Mouse (Mus musculus): Measurements from ENCODE around the gene Celf2.

Gene Celf2

GRCm38 (mm10) chr2:7207691-7208504 is 301.5 kb downstream of the Celf2 start:
- no peak for DNase-seq (ENCODE audit: low read depth, low spot score)

- no peak for DNase-seq (ENCODE audit: low read depth, low spot score)
Measured at GRCm38 (mm10) chr2:7193413-7193812, 315.9 kb downstream of the Celf2 start.

GRCm38 (mm10) chr2:7179186-7179585 is 330.2 kb downstream of the Celf2 start:
- no peak for DNase-seq (ENCODE audit: low read depth, low spot score)

GRCm38 (mm10) chr2:7173271-7174064 is 335.9 kb downstream of the Celf2 start:
- peak; percentile 9 for DNase-seq (ENCODE audit: low read depth, low spot score)

- DNase-seq (ENCODE audit: low read depth, low spot score): no peak
Measured at GRCm38 (mm10) chr2:7171087-7171696, 338.2 kb downstream of the Celf2 start.

- DNase-seq (ENCODE audit: low read depth, low spot score): no peak
Measured at GRCm38 (mm10) chr2:7165786-7166185, 343.6 kb downstream of the Celf2 start.

GRCm38 (mm10) chr2:7160108-7160507 is 349.3 kb downstream of the Celf2 start:
- DNase-seq (ENCODE audit: low read depth, low spot score): peak; percentile 4

- no peak for DNase-seq (ENCODE audit: low read depth, low spot score)
Measured at GRCm38 (mm10) chr2:7147303-7147702, 362.1 kb downstream of the Celf2 start.

GRCm38 (mm10) chr2:7145541-7146043 is 363.8 kb downstream of the Celf2 start:
- peak; percentile 9 for DNase-seq (ENCODE audit: low read depth, low spot score)

GRCm38 (mm10) chr2:7144871-7145270 is 364.5 kb downstream of the Celf2 start:
- DNase-seq (ENCODE audit: low read depth, low spot score): no peak

GRCm38 (mm10) chr2:7123366-7123765 is 386.0 kb downstream of the Celf2 start:
- no peak for DNase-seq (ENCODE audit: low read depth, low spot score)

- no peak for DNase-seq (ENCODE audit: low read depth, low spot score)
Measured at GRCm38 (mm10) chr2:7115801-7116200, 393.6 kb downstream of the Celf2 start.

- DNase-seq (ENCODE audit: low read depth, low spot score): peak; percentile 21
Measured at GRCm38 (mm10) chr2:7115161-7115560, 394.2 kb downstream of the Celf2 start.

GRCm38 (mm10) chr2:7113738-7114137 is 395.6 kb downstream of the Celf2 start:
- no peak for DNase-seq (ENCODE audit: low read depth, low spot score)

GRCm38 (mm10) chr2:7112156-7112813 is 397.1 kb downstream of the Celf2 start:
- peak; percentile 22 for DNase-seq (ENCODE audit: low read depth, low spot score)

- no peak for DNase-seq (ENCODE audit: low read depth, low spot score)
Measured at GRCm38 (mm10) chr2:7093414-7093813, 415.9 kb downstream of the Celf2 start.

- DNase-seq (ENCODE audit: low read depth, low spot score): no peak
Measured at GRCm38 (mm10) chr2:7092641-7093040, 416.7 kb downstream of the Celf2 start.

GRCm38 (mm10) chr2:7090496-7090895 is 418.9 kb downstream of the Celf2 start:
- no peak for DNase-seq (ENCODE audit: low read depth, low spot score)

GRCm38 (mm10) chr2:7089069-7089834 is 420.1 kb downstream of the Celf2 start:
- DNase-seq (ENCODE audit: low read depth, low spot score): peak; percentile 38

GRCm38 (mm10) chr2:7088536-7088935 is 420.8 kb downstream of the Celf2 start:
- DNase-seq (ENCODE audit: low read depth, low spot score): no peak

GRCm38 (mm10) chr2:7087480-7087879 is 421.9 kb downstream of the Celf2 start:
- no peak for DNase-seq (ENCODE audit: low read depth, low spot score)

Data from skeletal muscle tissue, adult 2 months (tissue).